Mouse (Mus musculus): Measurements from ENCODE around the gene Smcp. TPM values are rescaled to one million over a fixed set of nuclear protein-coding genes. Genes with fewer than 3 reads are reported as not detected.

Gene Smcp
- polyA plus RNA-seq (2015; fragmentation: Nextera tagmentation; extraction: Ambion mirVana) = not detected in 2 replicates

DNA sequence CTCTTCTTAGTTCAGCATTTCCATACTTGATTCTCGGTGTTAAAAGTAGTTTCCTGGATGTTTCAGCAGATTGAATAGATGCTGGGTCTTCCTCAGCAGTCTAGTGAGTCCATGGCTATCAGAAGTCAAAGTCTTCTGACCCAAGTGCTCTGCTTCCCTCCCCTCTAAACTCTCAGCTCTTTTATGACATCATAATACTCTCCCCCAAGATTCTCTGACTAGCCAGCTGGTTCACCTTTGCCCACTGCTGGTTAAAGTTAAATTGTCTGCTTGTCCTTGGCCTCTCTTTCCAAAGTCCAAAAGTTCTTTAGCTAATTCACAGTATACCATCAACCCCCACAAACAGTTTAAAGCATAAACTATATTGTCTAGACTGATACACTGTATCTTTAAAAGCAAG, at the start of gene Smcp:
Gene Smcp, minus strand, starts transcription at position 140 of the 400 bp plus-strand sequence.
- WGBS = 68% methylated on average over 1 of the region's 1 CpGs
- Histone ChIP-seq H3K36me3 (no peaks in the 10 kb centered on the region), H3K27ac (no peak within 1 kb of the TSS), H3K9me3 (no peaks in the 10 kb centered on the region), H3K27me3 (no peaks in the 10 kb centered on the region), H3K4me3 (no peak within 1 kb of the TSS), H3K4me1 (no peaks in the 10 kb centered on the region), H3K4me2 (no peak within 1 kb of the TSS), H3K9ac (no peak within 1 kb of the TSS)
- no peak for ATAC-seq (ENCODE audit: borderline replicate concordance, extremely low read depth, low FRiP score, low TSS enrichment)

- Histone ChIP-seq H3K9ac (no peak overlapping the region), H3K27me3 (no peaks in the 10 kb centered on the region), H3K4me2 (no peak overlapping the region), H3K36me3 (no peaks in the 10 kb centered on the region), H3K27ac (no peak overlapping the region), H3K4me3 (no peak overlapping the region), H3K9me3 (no peaks in the 10 kb centered on the region), H3K4me1 (no peaks in the 10 kb centered on the region)
- no peak for ATAC-seq (ENCODE audit: borderline replicate concordance, extremely low read depth, low FRiP score, low TSS enrichment)
- WGBS = 64% methylated on average over 3 of the region's 3 CpGs
These were observed 49.8 kb upstream of the Smcp start for GRCm38 (mm10) chr3:92638653-92638991.

GRCm38 (mm10) chr3:92637745-92638652, 49.2 kb upstream of the Smcp start:
- H3K36me3 ChIP-seq = no peaks in the 10 kb centered on the region
- no peak for ATAC-seq (ENCODE audit: borderline replicate concordance, extremely low read depth, low FRiP score, low TSS enrichment)
- no peak overlapping the region for H3K4me3 ChIP-seq
- no peaks in the 10 kb centered on the region for H3K27me3 ChIP-seq
- no peaks in the 10 kb centered on the region for H3K9me3 ChIP-seq
- no peak overlapping the region for H3K4me2 ChIP-seq
- H3K9ac ChIP-seq = no peak overlapping the region
- whole genome bisulfite sequencing = 51% methylated on average over 1 of the region's 1 CpGs
- H3K4me1 ChIP-seq = no peaks in the 10 kb centered on the region
- no peak overlapping the region for H3K27ac ChIP-seq

GRCm38 (mm10) chr3:92621560-92621959, 32.8 kb upstream of the Smcp start, which contains the start of gene Lce6a:
Lce6a (minus strand) TSS chr3:92621660.
- WGBS = 53% methylated on average over 2 of the region's 2 CpGs
- no peak within 1 kb of the TSS for H3K27ac ChIP-seq
- no peak for ATAC-seq (ENCODE audit: borderline replicate concordance, extremely low read depth, low FRiP score, low TSS enrichment)
- no peaks in the 10 kb centered on the region for H3K36me3 ChIP-seq
- no peak within 1 kb of the TSS for H3K9ac ChIP-seq
- H3K27me3 ChIP-seq = no peaks in the 10 kb centered on the region
- no peaks in the 10 kb centered on the region for H3K4me1 ChIP-seq
- no peak within 1 kb of the TSS for H3K4me3 ChIP-seq
- H3K4me2 ChIP-seq = no peak within 1 kb of the TSS
- H3K9me3 ChIP-seq = no peaks in the 10 kb centered on the region

- Histone ChIP-seq H3K4me3 (no peak overlapping the region), H3K27me3 (no peaks in the 10 kb centered on the region), H3K9me3 (no peaks in the 10 kb centered on the region), H3K4me2 (no peak overlapping the region), H3K9ac (no peak overlapping the region), H3K27ac (no peak overlapping the region), H3K36me3 (no peaks in the 10 kb centered on the region), H3K4me1 (no peaks in the 10 kb centered on the region)
- no peak for ATAC-seq (ENCODE audit: borderline replicate concordance, extremely low read depth, low FRiP score, low TSS enrichment)
- WGBS = 24% methylated on average over 1 of the region's 1 CpGs
These were observed 21.0 kb upstream of the Smcp start for GRCm38 (mm10) chr3:92609804-92610203.

DNA sequence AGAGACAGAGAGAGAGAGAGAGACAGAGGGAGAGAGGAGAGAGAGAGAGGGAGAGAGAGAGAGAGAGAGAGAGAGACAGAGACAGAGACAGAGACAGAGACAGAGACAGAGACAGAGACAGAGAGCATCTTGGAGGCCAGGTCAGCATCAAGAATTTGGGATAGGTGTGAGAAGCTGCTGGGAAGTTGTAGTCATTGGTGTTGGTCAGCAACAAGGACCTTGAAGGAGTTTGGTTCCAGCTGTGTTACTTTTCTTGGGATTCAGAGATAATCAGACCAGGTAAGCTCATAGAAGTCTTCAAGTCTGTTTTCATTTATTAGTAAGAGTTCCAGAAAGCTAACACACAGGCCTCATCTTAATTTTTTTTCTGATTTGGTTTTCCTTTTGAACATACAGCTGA, 18.6 kb upstream of the Smcp start, which contains the start of gene 2210017I01Rik:
Gene 2210017I01Rik, minus strand, starts transcription at position 101 of the 400 bp plus-strand sequence.
- H3K9me3 ChIP-seq = no peaks in the 10 kb centered on the region
- no peak within 1 kb of the TSS for H3K4me2 ChIP-seq
- H3K9ac ChIP-seq = no peak within 1 kb of the TSS
- no peaks in the 10 kb centered on the region for H3K4me1 ChIP-seq
- no peaks in the 10 kb centered on the region for H3K36me3 ChIP-seq
- no peak for ATAC-seq (ENCODE audit: borderline replicate concordance, extremely low read depth, low FRiP score, low TSS enrichment)
- H3K27me3 ChIP-seq = no peaks in the 10 kb centered on the region
- H3K27ac ChIP-seq = no peak within 1 kb of the TSS
- H3K4me3 ChIP-seq = no peak within 1 kb of the TSS

GRCm38 (mm10) chr3:92602169-92602568, 13.4 kb upstream of the Smcp start:
- Histone ChIP-seq H3K9ac (no peak overlapping the region), H3K36me3 (no peaks in the 10 kb centered on the region), H3K9me3 (no peaks in the 10 kb centered on the region), H3K4me1 (no peaks in the 10 kb centered on the region), H3K27me3 (no peaks in the 10 kb centered on the region), H3K4me3 (no peak overlapping the region), H3K4me2 (no peak overlapping the region), H3K27ac (no peak overlapping the region)
- no peak for ATAC-seq (ENCODE audit: borderline replicate concordance, extremely low read depth, low FRiP score, low TSS enrichment)
- 35% methylated on average over 1 of the region's 1 CpGs for WGBS

- no peak overlapping the region for H3K27ac ChIP-seq
- ATAC-seq (ENCODE audit: borderline replicate concordance, extremely low read depth, low FRiP score, low TSS enrichment) = no peak
- no peak overlapping the region for H3K4me2 ChIP-seq
- H3K9me3 ChIP-seq = no peaks in the 10 kb centered on the region
- no peaks in the 10 kb centered on the region for H3K27me3 ChIP-seq
- H3K4me3 ChIP-seq = no peak overlapping the region
- no peak overlapping the region for H3K9ac ChIP-seq
- H3K4me1 ChIP-seq = no peaks in the 10 kb centered on the region
- H3K36me3 ChIP-seq = no peaks in the 10 kb centered on the region
- WGBS = 47% methylated on average over 1 of the region's 1 CpGs
These were observed 11.7 kb upstream of the Smcp start for GRCm38 (mm10) chr3:92600456-92600855.

- no peaks in the 10 kb centered on the region for H3K4me1 ChIP-seq
- H3K9ac ChIP-seq = no peak overlapping the region
- no peak overlapping the region for H3K27ac ChIP-seq
- no peaks in the 10 kb centered on the region for H3K9me3 ChIP-seq
- H3K27me3 ChIP-seq = no peaks in the 10 kb centered on the region
- H3K36me3 ChIP-seq = no peaks in the 10 kb centered on the region
- H3K4me2 ChIP-seq = no peak overlapping the region
- no peak for ATAC-seq (ENCODE audit: borderline replicate concordance, extremely low read depth, low FRiP score, low TSS enrichment)
- no peak overlapping the region for H3K4me3 ChIP-seq
These were observed 11.2 kb upstream of the Smcp start for GRCm38 (mm10) chr3:92599973-92600372.

DNA sequence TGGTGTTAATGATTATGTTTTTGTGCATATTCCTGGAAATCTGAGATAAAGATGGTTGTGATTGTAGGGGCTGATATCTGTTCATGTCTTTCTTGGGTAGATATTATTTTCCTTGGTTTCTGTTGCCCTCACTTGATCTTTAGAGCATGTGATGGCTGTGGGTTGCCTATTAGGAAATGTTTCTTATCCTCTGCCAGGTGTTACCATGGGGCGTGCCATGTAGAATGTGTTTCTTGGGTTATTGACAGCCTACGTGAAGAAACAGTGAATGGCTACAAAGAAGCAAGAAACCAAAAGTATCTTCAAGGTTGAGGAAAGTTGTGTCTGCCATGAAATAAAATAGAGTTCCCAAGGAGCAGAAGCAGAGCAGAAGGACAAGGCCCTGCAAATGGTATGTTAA, 9.6 kb upstream of the Smcp start:
- H3K27ac ChIP-seq = no peak overlapping the region
- no peak overlapping the region for H3K9ac ChIP-seq
- H3K4me3 ChIP-seq = no peak overlapping the region
- ATAC-seq (ENCODE audit: borderline replicate concordance, extremely low read depth, low FRiP score, low TSS enrichment) = no peak
- H3K4me2 ChIP-seq = no peak overlapping the region
- no peaks in the 10 kb centered on the region for H3K9me3 ChIP-seq
- no peaks in the 10 kb centered on the region for H3K36me3 ChIP-seq
- 94% methylated on average over 2 of the region's 2 CpGs for WGBS
- H3K4me1 ChIP-seq = no peaks in the 10 kb centered on the region
- H3K27me3 ChIP-seq = no peaks in the 10 kb centered on the region

DNA sequence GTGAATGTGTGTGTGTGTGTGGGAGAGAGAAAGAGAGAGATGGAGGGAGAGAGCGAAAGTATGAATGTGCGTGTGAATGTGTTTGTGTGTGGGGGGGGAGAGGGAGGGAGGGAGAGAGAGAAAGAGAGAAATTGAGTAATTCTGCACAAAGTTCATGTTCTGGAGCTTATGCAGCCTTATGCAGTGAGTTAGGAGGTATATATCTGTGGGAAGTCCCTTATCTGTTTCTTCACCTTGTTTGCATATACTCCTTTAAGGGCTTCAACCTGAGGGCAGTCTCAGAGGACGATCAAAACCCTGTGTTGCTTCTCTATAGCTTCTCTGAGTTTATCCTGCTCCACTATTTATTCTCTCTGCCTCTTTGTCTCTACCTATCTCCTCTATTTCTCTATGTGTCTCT, 1.6 kb downstream of the Smcp start:
- no peak for ATAC-seq (ENCODE audit: borderline replicate concordance, extremely low read depth, low FRiP score, low TSS enrichment)
- Histone ChIP-seq H3K9ac (no peak overlapping the region), H3K9me3 (no peaks in the 10 kb centered on the region), H3K36me3 (no peaks in the 10 kb centered on the region), H3K4me3 (no peak overlapping the region), H3K27me3 (no peaks in the 10 kb centered on the region), H3K4me2 (no peak overlapping the region), H3K27ac (no peak overlapping the region), H3K4me1 (no peaks in the 10 kb centered on the region)
- WGBS = 69% methylated on average over 3 of the region's 3 CpGs

- no peak overlapping the region for H3K9ac ChIP-seq
- WGBS = 45% methylated on average over 1 of the region's 1 CpGs
- no peaks in the 10 kb centered on the region for H3K27me3 ChIP-seq
- H3K4me1 ChIP-seq = no peaks in the 10 kb centered on the region
- no peak overlapping the region for H3K4me2 ChIP-seq
- no peak for ATAC-seq (ENCODE audit: borderline replicate concordance, extremely low read depth, low FRiP score, low TSS enrichment)
- H3K9me3 ChIP-seq = no peaks in the 10 kb centered on the region
- H3K36me3 ChIP-seq = no peaks in the 10 kb centered on the region
- no peak overlapping the region for H3K4me3 ChIP-seq
- no peak overlapping the region for H3K27ac ChIP-seq
These were observed 3.7 kb downstream of the Smcp start for GRCm38 (mm10) chr3:92585055-92585454.
